Comparison of ENCODE assay signal across 9 mouse cellular contexts in the genomic region with DNA sequence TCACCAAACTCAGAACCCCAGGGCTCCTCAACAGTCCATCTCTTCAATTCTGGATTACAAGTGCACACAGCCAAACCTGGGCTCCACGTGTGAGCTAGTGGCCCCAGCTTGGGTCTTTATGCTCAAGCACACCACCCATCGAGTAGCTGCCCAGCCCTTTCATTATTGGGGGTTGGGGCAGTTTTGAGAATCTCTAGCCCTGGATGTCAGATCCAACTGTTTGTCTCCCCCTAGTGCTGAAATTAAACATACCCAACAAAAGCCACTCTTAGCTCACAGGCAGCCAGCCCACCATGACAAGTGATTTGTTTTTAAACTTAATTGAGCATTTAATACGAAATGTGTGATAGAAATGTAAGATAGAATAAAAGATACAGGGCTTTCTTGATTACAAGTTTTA. TPM values are rescaled to one million over a fixed set of nuclear protein-coding genes. Genes with fewer than 3 reads are reported as not detected.
DNase-seq lines count a peak whose midpoint lies in the region; ATAC-seq and TF ChIP-seq lines count a peak whose summit lies in the region.
"Had no signal": no experiment of that assay in that cellular context is flagged by ENCODE, and none has a peak within 500 bp of the region (broad histone marks: within the 10 kb centered on the region; RNA-seq: fewer than 3 reads in every experiment).

No protein-coding gene starts in this region.

- H3K27ac ChIP-seq in heart, adult 2 months = no peak overlapping the region
- H3K27ac ChIP-seq in heart, embryonic 12.5 days (ENCODE audit: poor library complexity, severe bottlenecking) = no peak overlapping the region
- H3K27ac ChIP-seq in thymus, adult 2 months (ENCODE audit: control insufficient read depth, insufficient read depth, low read length) = no peak overlapping the region
- H3K27ac ChIP-seq: limb, embryonic 15.5 days had no signal

- peaks cover 6% of the 10 kb centered on the region for H3K4me1 ChIP-seq in heart, adult 2 months (ENCODE audit: control insufficient read depth, insufficient read depth, low read length)
- H3K4me1 ChIP-seq in heart, embryonic 12.5 days (replicated peaks) = peaks cover 28% of the 10 kb centered on the region
- H3K4me1 ChIP-seq in thymus, adult 2 months (replicated peaks; ENCODE audit: control insufficient read depth, insufficient read depth, low read length) = peaks cover 16% of the 10 kb centered on the region

- intact Hi-C loops in heart, adult 2 months (cut with DNase I) = loop anchor here (5.0 kb wide), 1 partner anchor 484 kb away; no protein-coding TSS in a partner anchor

- no peak overlapping the region for H3K9ac ChIP-seq in heart, adult 2 months (ENCODE audit: low read depth, low read length)
- H3K9ac ChIP-seq in heart, embryonic 12.5 days = no peak overlapping the region
- H3K9ac ChIP-seq: limb, embryonic 15.5 days had no signal

- ATAC-seq in heart, embryonic 12.5 days (ENCODE audit: insufficient number of reproducible peaks, low FRiP score) = no peak
- no peak for ATAC-seq in frontal cortex, adult (ENCODE audit: low TSS enrichment)

- no peaks in the 10 kb centered on the region for H3K27me3 ChIP-seq in heart, adult 2 months (ENCODE audit: control insufficient read depth, insufficient read depth, low read length)
- 0 out of 2 replicates have a peak, but pooled peaks cover under 1% of the 10 kb centered on the region for H3K27me3 ChIP-seq in heart, embryonic 12.5 days (replicated peaks)
- H3K27me3 ChIP-seq in thymus, adult 2 months (ENCODE audit: control insufficient read depth, insufficient read depth, low read length) = no peaks in the 10 kb centered on the region
- H3K27me3 ChIP-seq: limb, embryonic 15.5 days had no signal

- H3K4me2 ChIP-seq in heart, embryonic 12.5 days = no peak overlapping the region
- H3K4me2 ChIP-seq: limb, embryonic 15.5 days had no signal

- H3K9me3 ChIP-seq in heart, embryonic 12.5 days (replicated peaks) = no peaks in the 10 kb centered on the region
- H3K9me3 ChIP-seq: limb, embryonic 15.5 days had no signal

- H3K36me3 ChIP-seq in heart, adult 2 months (ENCODE audit: control insufficient read depth, insufficient read depth, low read length) = peaks cover 11% of the 10 kb centered on the region; the same call in 1 of the 2 replicates
- peaks cover 70% of the 10 kb centered on the region for H3K36me3 ChIP-seq in heart, embryonic 12.5 days
- peaks cover 23% of the 10 kb centered on the region for H3K36me3 ChIP-seq in thymus, adult 2 months (ENCODE audit: control insufficient read depth, insufficient read depth, low read length)

- 25% methylated on average over 3 of the region's 3 CpGs for WGBS in heart, adult 2 months
- 48% methylated on average over 3 of the region's 3 CpGs for WGBS in heart, embryonic 12.5 days
- WGBS in thymus, adult 2 months = 49% methylated on average over 3 of the region's 3 CpGs

- no peak for DNase-seq in heart, adult 2 months
- no peak for DNase-seq in thymus, adult 2 months
- DNase-seq in thymus, postnatal 25 days = no peak
- peak; percentile 43 for DNase-seq in forelimb bud, embryonic 11.5 days (ENCODE audit: low read depth, low spot score)
- no peak for DNase-seq in frontal cortex, postnatal 10 days (ENCODE audit: low spot score in 2 of 2)
- DNase-seq in layer of hippocampus, adult 8-10 months (ENCODE audit: low spot score in 2 of 2) = no peak

- peak; percentile 76 for TF ChIP-seq CTCF in heart, adult 2 months (IDR thresholded peaks at IDR 0.05)
- 0 out of 2 replicates have a peak, but pooled peaks have one; percentile 20 for TF ChIP-seq CTCF in thymus, adult 2 months (IDR thresholded peaks at IDR 0.05; ENCODE audit: borderline replicate concordance, control insufficient read depth, extremely low read depth, insufficient read depth, low read length, poor library complexity)

- H3K79me2 ChIP-seq in heart, adult 2 months (replicated peaks; ENCODE audit: control insufficient read depth, insufficient read depth, low read length) = no peaks in the 10 kb centered on the region

- no peak for TF ChIP-seq EP300 in heart, adult 2 months (IDR thresholded peaks at IDR 0.05; ENCODE audit: insufficient read depth, low read depth, low read length)

- no peak overlapping the region for H3K4me3 ChIP-seq in heart, adult 2 months
- no peak overlapping the region for H3K4me3 ChIP-seq in heart, embryonic 12.5 days
- H3K4me3 ChIP-seq in thymus, adult 2 months (ENCODE audit: control insufficient read depth, insufficient read depth, low read length) = no peak overlapping the region
- H3K4me3 ChIP-seq: limb, embryonic 15.5 days had no signal

- no peak for TF ChIP-seq POLR2A in heart, adult 2 months (IDR thresholded peaks at IDR 0.05; ENCODE audit: insufficient read depth, low read depth, low read length)
- no peak for TF ChIP-seq POLR2A in thymus, adult 2 months (IDR thresholded peaks at IDR 0.05; ENCODE audit: control insufficient read depth, extremely low read depth, insufficient read depth, low read length, poor library complexity)

RNA-seq across cellular contexts. Expression of gene Rps17, which starts 3.5 kb away (rescaled TPM):
- 1,000 to 10,000 TPM in 1 of 2 experiments, 100 to 1,000 TPM in 1; 847 to 1,012 TPM for total RNA-seq in heart, adult 2 months (2021)
- polyA plus RNA-seq in heart, adult 2 months (2012; rRNA removed) = 867 and 883 TPM in 2 replicates
- 862 and 873 TPM in 2 replicates for polyA plus RNA-seq in heart, embryonic 12.5 days (2016; fragmentation: Nextera tagmentation; extraction: Ambion mirVana)
- polyA plus RNA-seq in thymus, adult 2 months (2012; rRNA removed) = 1,451 and 1,758 TPM in 2 replicates
- 100 to 1,000 TPM; 559 to 662 (median 611) TPM for total RNA-seq in layer of hippocampus, adult 8-10 months (2022)
